Mouse (Mus musculus) lung, embryonic 14.5 days (tissue): Measurements from ENCODE around the gene Atp8a2. TPM values are rescaled to one million over a fixed set of nuclear protein-coding genes. Genes with fewer than 3 reads are reported as not detected.

Source experiments
- ATAC-seq: fragments of 200-750 bp; cut with Nextera tagmentation; 2 replicates; pipeline ENCODE4 v1.8.0; 2017; ENCODE audit warnings: mild to moderate bottlenecking, moderate TSS enrichment, moderate library complexity; ENCODE audit not compliant: insufficient read depth
- DNase-seq: peaks from one replicate; pipeline ENCODE4 v3.0.0-alpha.2; 2015
- H3K27ac ChIP-seq: fragments of 300-500 bp; sonication (generic); 2 replicates; pipeline ENCODE4 v1.5.1; 2014; ENCODE audit warnings: low read depth, mild to moderate bottlenecking, moderate library complexity
- H3K27me3 ChIP-seq: fragments of 300-500 bp; sonication (generic); 2 replicates; pipeline ENCODE4 v1.6.1; 2014; ENCODE audit warnings: low read length, control low read depth; ENCODE audit not compliant: insufficient read depth
- H3K36me3 ChIP-seq: fragments of 300-500 bp; sonication (generic); 2 replicates; pipeline ENCODE4 v1.6.1; 2014; ENCODE audit warnings: control low read depth; ENCODE audit not compliant: insufficient read depth
- H3K4me1 ChIP-seq: fragments of 300-500 bp; sonication (generic); 2 replicates; pipeline ENCODE4 v1.6.1; 2014; ENCODE audit warnings: antibody characterized with exemption, control low read depth; ENCODE audit not compliant: insufficient read depth
- H3K4me2 ChIP-seq: fragments of 300-500 bp; sonication (generic); 2 replicates; pipeline ENCODE4 v1.6.1; 2014; ENCODE audit warnings: mild to moderate bottlenecking
- H3K4me3 ChIP-seq: fragments of 300-500 bp; sonication (generic); 2 replicates; pipeline ENCODE4 v1.5.1; 2014; ENCODE audit warnings: low read depth, low read length
- H3K9ac ChIP-seq: fragments of 300-500 bp; sonication (generic); 2 replicates; pipeline ENCODE4 v1.6.1; 2014
- H3K9me3 ChIP-seq: fragments of 300-500 bp; sonication (generic); 2 replicates; pipeline ENCODE4 v1.6.1; 2016; ENCODE audit warnings: low read depth, low read length, control low read depth
- CTCF ChIP-seq: IDR thresholded peaks from 2 replicates; pipeline ENCODE4 v1.5.1; 2016; ENCODE audit warnings: antibody characterized with exemption, low read depth
- WGBS: fragments of 180-500 bp; shearing (Covaris S2); extraction: QIAGEN DNeasy Blood & Tissue Kit; methylation state at CpG from one replicate; pipeline ENCODE4 v1.1.7; 2014; 5-methylcytosine and 5-hydroxymethylcytosine counted together
- polyA plus RNA-seq: library from polyadenylated mRNA; unstranded; fragments of >200 nt; fragmentation: Nextera tagmentation; extraction: Ambion mirVana; gene quantifications from 2 replicates; pipeline ENCODE4 v1.2.1, GENCODE M21; 2014

Atp8a2 gene
- polyA plus RNA-seq, 1 experiment from 2014 or later = 0.95 TPM

DNA sequence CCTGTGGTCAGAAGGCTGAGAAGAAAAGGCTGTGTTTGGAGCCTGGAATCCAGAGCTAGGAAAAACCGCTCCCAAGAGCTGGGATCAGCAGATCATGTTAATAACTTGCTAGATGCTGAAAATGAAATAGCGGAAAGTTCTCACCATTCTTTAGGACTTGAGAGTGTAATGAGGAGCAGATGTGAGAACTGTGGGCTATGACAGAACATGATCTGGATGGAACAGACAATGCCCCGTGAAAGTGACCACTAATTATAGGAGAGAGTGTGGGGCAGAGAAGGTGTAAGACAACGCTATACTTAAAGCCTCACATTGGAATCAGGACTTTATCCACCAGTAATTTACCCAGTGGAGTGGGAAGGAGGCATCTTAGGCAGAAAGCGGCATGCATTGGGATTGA is 455.2 kb downstream of the Atp8a2 start:
- Histone ChIP-seq H3K9ac (no peak overlapping the region), H3K4me2 (no peak overlapping the region), H3K4me1 (no peaks in the 10 kb centered on the region), H3K27me3 (no peaks in the 10 kb centered on the region), H3K36me3 (no peaks in the 10 kb centered on the region), H3K27ac (no peak overlapping the region), H3K4me3 (no peak overlapping the region), H3K9me3 (no peaks in the 10 kb centered on the region)
- DNase-seq (no peak), ATAC-seq (no peak)
- TF ChIP-seq CTCF = no peak
- WGBS = 88% methylated on average over 5 of the region's 5 CpGs

GRCm38 (mm10) chr14:59739446-59739845 is 457.5 kb downstream of the Atp8a2 start:
- no peak overlapping the region for H3K4me3 ChIP-seq
- H3K36me3 ChIP-seq = no peaks in the 10 kb centered on the region
- ATAC-seq (no peak), DNase-seq (no peak)
- H3K27ac ChIP-seq = no peak overlapping the region
- H3K4me2 ChIP-seq = no peak overlapping the region
- WGBS = 59% methylated on average over 6 of the region's 6 CpGs
- H3K27me3 ChIP-seq = no peaks in the 10 kb centered on the region
- H3K4me1 ChIP-seq = no peaks in the 10 kb centered on the region
- H3K9me3 ChIP-seq = no peaks in the 10 kb centered on the region
- no peak overlapping the region for H3K9ac ChIP-seq
- TF ChIP-seq CTCF = no peak

GRCm38 (mm10) chr14:59737734-59738294 is 459.2 kb downstream of the Atp8a2 start:
- DNase-seq (no peak), ATAC-seq (no peak)
- Histone ChIP-seq H3K27ac (no peak overlapping the region), H3K27me3 (no peaks in the 10 kb centered on the region), H3K36me3 (no peaks in the 10 kb centered on the region), H3K4me2 (no peak overlapping the region), H3K9me3 (no peaks in the 10 kb centered on the region), H3K4me3 (no peak overlapping the region), H3K4me1 (no peaks in the 10 kb centered on the region), H3K9ac (no peak overlapping the region)
- WGBS = 74% methylated on average over 8 of the region's 8 CpGs
- TF ChIP-seq CTCF = no peak

DNA sequence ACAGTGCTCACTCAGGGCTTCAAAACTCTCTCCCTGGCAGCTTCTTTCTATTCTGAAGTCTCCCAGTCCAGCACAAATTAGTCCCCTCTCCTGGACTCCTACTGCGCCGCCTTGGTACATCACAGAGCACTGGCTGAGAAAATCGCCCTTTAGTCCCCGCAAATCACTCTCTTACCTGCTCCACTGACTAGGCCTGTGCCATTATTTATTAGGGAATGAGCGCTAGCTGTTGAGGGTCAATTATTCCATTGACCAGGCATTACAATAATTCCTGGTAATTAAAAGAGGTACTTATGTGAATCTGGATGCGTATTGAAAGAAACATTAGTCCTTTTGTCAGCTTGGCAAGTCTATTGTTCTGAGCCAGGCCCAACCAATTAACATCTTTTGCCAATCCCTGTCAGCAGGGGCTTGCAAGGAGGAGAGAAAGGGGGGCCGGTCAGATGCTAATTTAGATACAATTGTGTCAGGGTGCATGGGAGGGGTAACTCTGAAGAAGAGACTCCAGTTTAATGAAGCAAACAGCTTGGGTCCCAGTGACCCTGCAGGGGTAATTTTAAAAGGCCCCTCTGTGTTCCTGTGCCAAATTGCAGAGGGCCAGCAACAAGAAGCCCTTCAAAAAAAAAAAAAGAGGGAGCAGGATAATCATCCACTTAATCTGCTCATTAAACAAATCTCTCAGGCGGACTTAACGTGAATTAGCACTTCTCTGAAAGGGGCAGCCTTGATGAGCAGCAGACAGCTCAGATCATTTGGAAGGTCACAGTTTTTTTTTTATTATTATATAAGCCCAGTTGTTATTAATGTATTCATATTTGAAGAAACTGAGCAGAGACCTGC is 459.9 kb downstream of the Atp8a2 start:
- Histone ChIP-seq H3K4me2 (no peak overlapping the region), H3K4me3 (no peak overlapping the region), H3K9ac (no peak overlapping the region), H3K9me3 (no peaks in the 10 kb centered on the region), H3K27ac (no peak overlapping the region), H3K27me3 (no peaks in the 10 kb centered on the region), H3K36me3 (no peaks in the 10 kb centered on the region), H3K4me1 (no peaks in the 10 kb centered on the region)
- 62% methylated on average over 9 of the region's 9 CpGs for WGBS
- ATAC-seq = no peak
- DNase-seq = no peak
- no peak for TF ChIP-seq CTCF

GRCm38 (mm10) chr14:59730043-59730390 is 467.0 kb downstream of the Atp8a2 start:
- no peaks in the 10 kb centered on the region for H3K36me3 ChIP-seq
- WGBS = 32% methylated on average over 3 of the region's 3 CpGs
- H3K9ac ChIP-seq = no peak overlapping the region
- DNase-seq (peak; percentile 75), ATAC-seq (peak; percentile 84)
- no peak overlapping the region for H3K4me3 ChIP-seq
- H3K27me3 ChIP-seq = no peaks in the 10 kb centered on the region
- H3K27ac ChIP-seq = peak overlapping the region; percentile 63; the same call in 1 of the 2 replicates
- H3K4me2 ChIP-seq = no peak overlapping the region
- H3K4me1 ChIP-seq = peaks cover 5% of the 10 kb centered on the region; the same call in 1 of the 2 replicates
- TF ChIP-seq CTCF = no peak
- H3K9me3 ChIP-seq = no peaks in the 10 kb centered on the region

DNA sequence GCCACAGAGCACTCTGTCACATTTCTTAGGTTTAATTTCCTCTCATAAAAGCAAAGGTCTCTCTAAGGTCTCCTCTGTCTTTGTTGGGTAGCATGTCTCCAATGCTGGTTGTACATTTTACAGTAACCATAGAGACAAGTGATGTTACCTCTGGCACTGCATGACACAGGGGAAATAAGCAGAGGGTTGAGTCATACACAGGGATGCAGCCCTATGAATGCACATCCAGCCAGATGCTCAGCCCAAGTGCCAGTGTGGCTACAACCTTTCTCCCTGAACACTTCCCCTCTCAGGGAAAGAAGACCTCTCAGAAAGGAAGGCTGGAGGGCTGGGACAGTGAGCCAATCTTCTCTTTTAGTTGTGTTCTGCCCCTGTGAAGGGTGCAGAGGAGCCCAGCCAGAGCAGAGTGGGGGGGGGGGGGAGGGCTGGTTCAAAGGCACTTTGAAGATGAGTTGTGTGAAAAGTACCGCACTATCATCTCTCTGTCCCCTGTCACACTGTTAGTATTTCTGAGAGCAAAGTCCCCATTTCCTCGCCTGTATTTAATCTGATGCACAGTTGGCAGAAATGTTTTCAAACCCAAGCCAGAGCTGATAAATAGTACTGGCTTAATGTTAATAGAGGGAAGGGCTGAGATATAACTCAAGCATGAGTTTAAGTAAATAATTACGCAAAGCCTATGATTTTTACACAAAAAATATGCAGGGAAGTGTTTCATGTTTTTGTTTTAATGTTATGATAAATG is 467.5 kb downstream of the Atp8a2 start:
- H3K4me1 ChIP-seq = peaks cover 5% of the 10 kb centered on the region; the same call in 1 of the 2 replicates
- no peaks in the 10 kb centered on the region for H3K9me3 ChIP-seq
- 29% methylated on average over 3 of the region's 3 CpGs for WGBS
- no peak for DNase-seq
- H3K27ac ChIP-seq = peak overlapping the region; percentile 58; the same call in 1 of the 2 replicates
- peak; percentile 59; the same call in 1 of the 2 replicates for ATAC-seq
- no peak overlapping the region for H3K4me3 ChIP-seq
- H3K4me2 ChIP-seq = no peak overlapping the region
- H3K9ac ChIP-seq = no peak overlapping the region
- TF ChIP-seq CTCF = no peak
- no peaks in the 10 kb centered on the region for H3K36me3 ChIP-seq
- no peaks in the 10 kb centered on the region for H3K27me3 ChIP-seq

GRCm38 (mm10) chr14:59727016-59727415 is 470.0 kb downstream of the Atp8a2 start:
- DNase-seq (no peak), ATAC-seq (no peak)
- Histone ChIP-seq H3K4me1 (peaks cover 5% of the 10 kb centered on the region; the same call in 1 of the 2 replicates), H3K27me3 (no peaks in the 10 kb centered on the region), H3K27ac (no peak overlapping the region), H3K36me3 (no peaks in the 10 kb centered on the region), H3K4me2 (no peak overlapping the region), H3K4me3 (no peak overlapping the region), H3K9ac (no peak overlapping the region), H3K9me3 (no peaks in the 10 kb centered on the region)
- TF ChIP-seq CTCF = no peak
- WGBS = 71% methylated on average over 4 of the region's 4 CpGs
